Mouse (Mus musculus) cortical plate, adult 2 months (tissue): ENCODE data around the gene Pdxdc1. TPM values are rescaled to one million over a fixed set of nuclear protein-coding genes. Genes with fewer than 3 reads are reported as not detected.
A peak's percentile ranks its signal among the peaks of the same experiment; 100 is the strongest.

Source experiments
- H3K27ac ChIP-seq: fragments of 200-500 bp; 2 replicates; pipeline ENCODE4 v1.5.1; 2012; ENCODE audit warnings: low read length, control low read depth, inconsistent platforms; ENCODE audit not compliant: insufficient read depth
- H3K4me1 ChIP-seq: fragments of 200-500 bp; 2 replicates; pipeline ENCODE4 v1.6.1; 2011; ENCODE audit warnings: low read length; ENCODE audit not compliant: control insufficient read depth, insufficient read depth
- H3K4me3 ChIP-seq: fragments of 200-500 bp; 2 replicates; pipeline ENCODE4 v1.5.1; 2011; ENCODE audit warnings: mild to moderate bottlenecking, low read length, control low read depth; ENCODE audit not compliant: insufficient read depth
- CTCF ChIP-seq: fragments of 200-500 bp; IDR thresholded peaks from 2 replicates; pipeline ENCODE4 v1.5.1; 2011; ENCODE audit warnings: mild to moderate bottlenecking, control low read depth, low read length; ENCODE audit not compliant: insufficient read depth; ENCODE audit errors: extremely low read depth
- POLR2A ChIP-seq: fragments of 200-500 bp; IDR thresholded peaks from 2 replicates; pipeline ENCODE4 v1.6.1; 2011; ENCODE audit warnings: mild to moderate bottlenecking, low read length, control low read depth; ENCODE audit not compliant: insufficient read depth; ENCODE audit errors: extremely low read depth
- polyA plus RNA-seq: library from polyadenylated mRNA; depleted of rRNA; stranded (reverse); fragments of >200 nt; gene quantifications from 2 replicates; pipeline ENCODE4 v1.2.3, GENCODE M21; 2012

Gene Pdxdc1
- polyA plus RNA-seq, 1 experiment = 75.3 TPM

- Histone ChIP-seq H3K27ac (no peak overlapping the region), H3K4me1 (no peaks in the 10 kb centered on the region), H3K4me3 (no peak overlapping the region)
- TF ChIP-seq CTCF (no peak), POLR2A (no peak)
Measured at GRCm38 (mm10) chr16:13921781-13922180, 18.9 kb upstream of the Pdxdc1 start.

GRCm38 (mm10) chr16:13921063-13921462, 18.1 kb upstream of the Pdxdc1 start:
- no peak overlapping the region for H3K4me3 ChIP-seq
- no peaks in the 10 kb centered on the region for H3K4me1 ChIP-seq
- no peak overlapping the region for H3K27ac ChIP-seq
- peak; percentile 29; the same call in 1 of the 2 replicates for TF ChIP-seq CTCF
- no peak for TF ChIP-seq POLR2A

- Histone ChIP-seq H3K27ac (no peak overlapping the region), H3K4me3 (no peak overlapping the region), H3K4me1 (no peaks in the 10 kb centered on the region)
- TF ChIP-seq POLR2A = no peak
- no peak for TF ChIP-seq CTCF
Measured at GRCm38 (mm10) chr16:13920093-13920492, 17.2 kb upstream of the Pdxdc1 start.

- H3K4me3 ChIP-seq = no peak overlapping the region
- no peak overlapping the region for H3K27ac ChIP-seq
- no peaks in the 10 kb centered on the region for H3K4me1 ChIP-seq
- TF ChIP-seq POLR2A (no peak), CTCF (no peak)
Measured at GRCm38 (mm10) chr16:13907297-13907696, 4.4 kb upstream of the Pdxdc1 start.

- Histone ChIP-seq H3K4me3 (peak overlapping the region; percentile 80), H3K4me1 (peaks cover 4% of the 10 kb centered on the region), H3K27ac (peak overlapping the region; percentile 62)
- peak; percentile 61 for TF ChIP-seq CTCF
- no peak for TF ChIP-seq POLR2A
Measured at GRCm38 (mm10) chr16:13903488-13903887, 557 bp upstream of the Pdxdc1 start.

GRCm38 (mm10) chr16:13902397-13902831, 517 bp downstream of the Pdxdc1 start:
- TF ChIP-seq POLR2A (no peak), CTCF (no peak)

GRCm38 (mm10) chr16:13898981-13899380, 4.0 kb downstream of the Pdxdc1 start:
- no peak for TF ChIP-seq CTCF
- Histone ChIP-seq H3K4me1 (peaks cover 4% of the 10 kb centered on the region), H3K27ac (no peak overlapping the region), H3K4me3 (no peak overlapping the region)

More at GRCm38 (mm10) chr16:13902397-13902831, 517 bp downstream of the Pdxdc1 start:
- peaks cover 4% of the 10 kb centered on the region for H3K4me1 ChIP-seq
- peak overlapping the region; percentile 43; the same call in 1 of the 2 replicates for H3K27ac ChIP-seq
- peak overlapping the region; percentile 80 for H3K4me3 ChIP-seq

GRCm38 (mm10) chr16:13896357-13896756, 6.6 kb downstream of the Pdxdc1 start:
- no peak overlapping the region for H3K4me3 ChIP-seq
- TF ChIP-seq POLR2A (no peak), CTCF (no peak)
- H3K4me1 ChIP-seq = no peaks in the 10 kb centered on the region
- H3K27ac ChIP-seq = no peak overlapping the region

GRCm38 (mm10) chr16:13895740-13896139, 7.2 kb downstream of the Pdxdc1 start:
- no peak for TF ChIP-seq POLR2A
- no peak for TF ChIP-seq CTCF
- H3K4me1 ChIP-seq = no peaks in the 10 kb centered on the region
- H3K4me3 ChIP-seq = no peak overlapping the region
- no peak overlapping the region for H3K27ac ChIP-seq

- TF ChIP-seq CTCF = no peak
- TF ChIP-seq POLR2A = no peak
- no peak overlapping the region for H3K4me3 ChIP-seq
- H3K4me1 ChIP-seq = no peaks in the 10 kb centered on the region
- H3K27ac ChIP-seq = no peak overlapping the region
Measured at GRCm38 (mm10) chr16:13894097-13894496, 8.8 kb downstream of the Pdxdc1 start.
